Mouse (Mus musculus) thymus, postnatal 14 days (tissue): Measurements from ENCODE around the gene Rgs5.

Source experiments
- DNase-seq: peaks from one replicate; pipeline ENCODE4 v3.0.0; 2021

The Rgs5 gene

GRCm38 (mm10) chr1:169730599-169731100 is 75.3 kb downstream of the Rgs5 start:
- no peak for DNase-seq

- no peak for DNase-seq
These were observed 80.8 kb downstream of the Rgs5 start for GRCm38 (mm10) chr1:169736139-169736538.

- DNase-seq = no peak
These were observed 81.9 kb downstream of the Rgs5 start for GRCm38 (mm10) chr1:169737231-169737630.

GRCm38 (mm10) chr1:169741147-169741546 is 85.8 kb downstream of the Rgs5 start:
- no peak for DNase-seq
